Mouse (Mus musculus) Patski (cell line): ENCODE measurements around the gene U2af1l4. TPM values are rescaled to one million over a fixed set of nuclear protein-coding genes. Genes with fewer than 3 reads are reported as not detected.

Source experiments
- ATAC-seq: fragments of 100-300 bp; one replicate; pipeline ENCODE4 v1.8.0; 2021
- CTCF ChIA-PET: fragments of 350-600 bp; sonication (Branson Sonifier 250); formaldehyde crosslinking; loops from one replicate; lab custom pipeline; 2022; ENCODE audit warnings: inconsistent platforms; lab: Charles Lee
- POLR2A ChIA-PET: fragments of 350-600 bp; sonication (Branson Sonifier 250); formaldehyde crosslinking; loops from one replicate; lab custom pipeline; 2022; ENCODE audit warnings: antibody characterized with exemption, inconsistent platforms; lab: Charles Lee
- DNase-seq: peaks from one replicate; pipeline ENCODE4 v3.0.0-alpha.2; 2011; ENCODE audit warnings: low read depth, low spot score
- H3K27me3 ChIP-seq: fragments of 371-371 bp; one replicate; pipeline ENCODE4 v1.5.1; 2021
- CTCF ChIP-seq: fragments of 100-300 bp; IDR thresholded peaks from one replicate; pipeline ENCODE4 v1.5.1; 2021
- in situ Hi-C: fragments of 300-500 bp; cut with MboI; formaldehyde crosslinking; loops from 3 replicates; pipeline ENCODE4 v1.11.1; 2018; ENCODE audit warnings: low pct_unique_long_range_greater_than_20kb, mixed read lengths
- polyA plus RNA-seq: library from polyadenylated mRNA; unstranded; gene quantifications from one replicate; pipeline ENCODE4 v1.2.3, GENCODE M21; 2021

U2af1l4 gene
- polyA plus RNA-seq, 1 experiment from 2014 or later = 47.8 TPM

DNA sequence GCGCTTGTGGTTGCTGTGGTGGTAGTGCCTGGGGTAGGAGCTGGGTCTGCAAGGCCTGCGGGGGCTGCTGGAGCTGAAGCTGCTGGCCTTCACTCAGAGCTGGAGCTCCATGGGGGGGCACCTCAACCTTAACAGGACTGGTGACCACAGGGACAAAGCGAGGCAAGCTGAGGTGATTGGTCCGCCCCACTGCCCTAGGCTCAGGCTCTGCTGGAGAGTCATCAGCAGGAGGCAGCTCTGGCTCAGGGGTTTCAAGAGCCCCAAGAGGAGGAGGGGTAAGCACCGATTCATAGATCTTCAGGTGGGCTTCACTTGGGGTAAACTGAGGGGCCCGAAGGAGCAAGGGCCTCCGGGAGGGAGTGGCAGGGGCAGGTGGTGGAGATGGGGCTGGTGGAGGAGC is 22.1 kb downstream of the U2af1l4 start:
- H3K27me3 ChIP-seq = no peaks in the 10 kb centered on the region
- in situ Hi-C loops = no loop called here
- POLR2A ChIA-PET = interaction anchor here (1.2 to 2.4 kb wide), 2 partner anchors 12 to 32 kb away, joined by 3 to 12 read pairs; no protein-coding TSS in a partner anchor
- CTCF ChIA-PET = interaction anchor here (1.4 kb wide), 2 partner anchors 12 to 14 kb away, joined by 4 to 5 read pairs; no protein-coding TSS in a partner anchor
- ATAC-seq = no peak
- DNase-seq = no peak
- TF ChIP-seq CTCF = no peak

DNA sequence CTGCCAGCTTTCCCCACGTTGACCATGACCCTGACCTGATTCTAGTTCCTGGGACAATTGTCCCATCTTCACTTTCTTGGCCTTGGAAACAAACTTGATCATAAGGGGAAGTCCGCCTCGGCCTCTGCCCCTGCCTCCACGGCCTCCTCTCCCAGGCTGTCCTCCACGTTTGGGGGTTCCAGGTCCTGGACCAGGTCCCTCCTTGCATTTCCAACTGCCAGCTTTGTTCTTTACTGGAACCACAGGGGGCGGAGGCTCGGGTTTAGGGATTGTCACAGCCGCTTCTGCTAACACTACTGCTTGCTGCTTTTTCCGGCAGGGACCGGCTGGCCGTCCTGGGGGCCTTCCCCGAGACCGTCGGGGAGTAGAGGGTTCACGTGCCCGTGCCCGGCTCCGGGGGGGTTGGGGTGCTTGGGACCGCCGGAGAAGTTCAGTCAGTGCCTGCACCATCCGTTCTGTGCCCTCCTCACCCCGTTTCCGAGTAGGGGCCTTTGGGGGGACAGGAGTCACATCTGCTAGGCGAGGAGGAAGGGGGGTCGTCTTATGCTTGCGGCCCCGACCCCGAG is 23.4 kb downstream of the U2af1l4 start:
- ChIA-PET POLR2A (interaction anchor here (2.4 kb wide), 1 partner anchor 13 kb away, joined by 12 read pairs; no protein-coding TSS in a partner anchor), CTCF (no interaction called here)
- ATAC-seq = no peak
- in situ Hi-C loops = no loop called here
- H3K27me3 ChIP-seq = no peaks in the 10 kb centered on the region
- no peak for DNase-seq
- no peak for TF ChIP-seq CTCF

DNA sequence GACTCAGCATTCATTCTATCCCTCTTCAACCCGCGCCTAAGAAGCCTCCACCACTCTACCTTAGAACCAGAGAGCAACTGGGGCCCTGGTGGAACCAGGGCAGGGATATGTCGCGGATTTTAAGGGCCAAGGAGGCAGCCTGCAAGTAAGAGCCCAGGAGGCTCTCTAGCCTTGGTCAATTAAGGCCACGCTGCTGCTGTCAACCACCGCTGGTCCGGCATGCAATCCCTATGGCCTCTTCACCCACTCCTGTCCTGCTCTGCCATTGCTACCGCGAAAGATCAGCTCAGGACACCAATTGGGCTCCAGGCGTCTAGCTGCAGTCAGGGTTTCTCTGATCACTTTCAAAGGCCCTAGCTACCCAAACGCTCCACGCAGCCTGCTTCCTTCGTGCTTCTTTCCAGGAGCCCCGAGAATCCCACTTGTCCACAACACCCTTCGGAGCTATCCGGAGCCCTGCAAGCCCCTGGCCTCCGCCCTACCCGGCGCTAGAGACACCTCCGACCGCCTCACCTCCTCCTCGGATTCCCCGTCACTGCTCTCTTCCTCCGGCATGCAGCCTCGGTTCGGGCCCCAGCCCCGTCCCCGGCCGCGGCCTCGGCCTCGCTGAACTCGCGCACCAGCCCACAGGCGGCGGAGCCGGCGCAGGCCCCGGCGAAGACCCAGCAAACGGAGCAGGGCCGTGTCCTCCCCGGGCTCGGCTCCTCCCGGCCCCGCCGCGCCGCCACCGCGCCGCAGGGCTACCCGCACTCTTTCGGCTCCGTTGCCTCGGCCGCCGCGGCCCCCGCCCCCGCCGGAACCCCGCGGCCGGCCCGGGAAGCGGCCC is 25.0 kb downstream of the U2af1l4 start:
- no peak for ATAC-seq
- POLR2A ChIA-PET = interaction anchor here (0.8 to 2.9 kb wide), 4 partner anchors 13 to 31 kb away, joined by 3 to 10 read pairs (median 5); no protein-coding TSS in a partner anchor

DNA sequence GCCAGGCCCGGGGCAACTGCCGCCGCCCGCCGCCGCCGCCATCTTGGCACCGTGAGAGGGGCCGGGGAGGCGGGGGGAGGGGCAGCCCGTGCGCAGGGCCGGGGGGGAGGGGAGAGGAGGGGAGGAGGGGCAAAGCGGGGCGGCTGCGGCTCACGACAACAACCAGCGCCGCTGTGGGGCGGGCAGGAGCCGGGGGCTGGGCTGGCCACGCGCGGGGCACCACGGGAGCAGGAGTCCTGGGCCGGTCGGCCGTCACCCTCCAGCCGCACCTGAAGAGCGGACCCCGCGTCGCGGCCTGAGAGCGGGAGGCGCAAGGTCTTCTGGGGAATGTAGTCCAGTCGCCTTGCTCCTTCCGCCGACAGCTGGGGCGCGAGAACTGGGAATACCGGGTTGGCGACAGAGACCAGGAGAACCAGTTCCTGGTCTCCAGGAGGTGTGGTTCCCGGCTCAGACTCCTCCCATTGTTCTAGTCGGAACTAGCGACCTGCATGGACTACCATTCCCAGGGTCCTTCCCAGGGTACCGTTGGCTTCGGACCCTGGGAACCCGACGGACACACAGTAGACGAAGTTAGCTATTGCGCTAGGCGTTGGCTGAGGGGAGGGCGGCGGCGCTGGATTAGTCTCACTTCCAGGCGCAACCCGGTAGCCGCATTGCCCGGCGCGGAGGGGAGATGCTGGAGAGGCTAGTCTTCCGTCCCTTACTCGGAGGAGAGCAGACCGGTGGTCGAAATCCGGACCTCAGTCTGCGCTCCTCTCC is 25.8 kb downstream of the U2af1l4 start, which contains the start of gene Kmt2b:
Gene Kmt2b, minus strand, starts transcription at position 51 of the 759 bp plus-strand sequence.
- H3K27me3 ChIP-seq = no peaks in the 10 kb centered on the region
- DNase-seq (peak; percentile 94), ATAC-seq (peak; percentile 92)
- no peak for TF ChIP-seq CTCF
- POLR2A ChIA-PET = interaction anchor here (0.8 to 2.9 kb wide), 5 partner anchors 13 to 37 kb away, joined by 3 to 10 read pairs (median 5); partner anchors contain the start of gene Cox6b1
- in situ Hi-C loops = no loop called here
- CTCF ChIA-PET = interaction anchor here (1.0 to 6.9 kb wide), 6 partner anchors 10 to 35 kb away, joined by 3 to 65 read pairs (median 7); partner anchors contain the start of genes Gm49396, Psenen, U2af1l4 and Zbtb32

More for the DNA sequence above, 25.0 kb downstream of the U2af1l4 start:
- H3K27me3 ChIP-seq = no peaks in the 10 kb centered on the region
- in situ Hi-C loops = no loop called here
- no peak for DNase-seq
- CTCF ChIA-PET = interaction anchor here (1.0 to 6.9 kb wide), 3 partner anchors 17 to 36 kb away, joined by 3 to 65 read pairs (median 31); no protein-coding TSS in a partner anchor
- no peak for TF ChIP-seq CTCF

DNA sequence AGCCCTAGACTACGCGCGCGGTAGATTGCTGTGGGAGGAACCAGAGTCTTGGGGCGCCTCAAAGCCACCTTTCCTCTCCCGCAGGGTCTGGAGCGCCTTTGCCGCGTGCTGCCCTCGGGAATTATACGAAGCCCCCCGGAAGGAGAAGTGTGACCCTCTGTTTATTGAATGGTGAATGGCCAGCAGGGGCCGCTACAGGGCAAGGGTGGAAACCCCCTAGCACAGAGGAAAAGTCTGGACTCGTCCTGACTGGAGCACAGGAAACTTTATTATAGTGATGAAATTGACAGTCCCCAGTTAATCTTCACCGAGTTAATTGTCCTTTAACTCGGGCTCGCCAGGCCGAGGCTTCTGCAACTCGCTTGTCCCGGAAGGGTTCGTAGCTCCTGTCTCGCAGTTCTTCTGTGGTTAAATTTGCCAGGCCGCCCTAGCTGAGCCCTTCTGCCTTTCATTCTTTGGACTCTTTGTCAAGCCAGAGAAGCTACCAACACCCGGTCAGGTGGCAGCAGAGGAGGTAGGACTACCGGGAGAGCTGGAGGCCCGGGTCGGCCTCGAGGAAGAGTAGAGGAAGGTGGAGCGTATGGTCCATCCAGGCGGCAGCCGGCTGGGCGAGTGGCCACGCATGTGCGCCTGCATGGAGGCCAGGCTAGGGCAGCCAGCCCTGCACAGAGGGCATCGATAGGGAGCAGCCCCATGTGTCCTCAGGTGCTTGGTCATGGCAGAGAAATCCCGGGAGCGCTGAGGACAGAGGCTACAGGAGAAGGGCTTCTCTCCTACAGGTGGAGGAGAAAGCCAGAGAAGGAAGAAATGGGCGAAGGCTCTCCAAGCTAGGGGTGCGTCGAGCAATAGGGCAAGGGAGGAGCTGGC is 26.6 kb downstream of the U2af1l4 start:
- H3K27me3 ChIP-seq = no peaks in the 10 kb centered on the region
- ChIA-PET CTCF (interaction anchor here (1.0 to 6.9 kb wide), 7 partner anchors 9 to 34 kb away, joined by 3 to 65 read pairs (median 5); partner anchors contain the start of genes Gm49396, Psenen, U2af1l4 and Zbtb32), POLR2A (interaction anchor here (0.6 to 2.9 kb wide), 3 partner anchors 25 to 62 kb away, joined by 3 to 10 read pairs (median 5); partner anchors contain the start of gene Cox6b1)
- DNase-seq (peak; percentile 61), ATAC-seq (peak; percentile 69)
- in situ Hi-C loops = no loop called here
- TF ChIP-seq CTCF = no peak

DNA sequence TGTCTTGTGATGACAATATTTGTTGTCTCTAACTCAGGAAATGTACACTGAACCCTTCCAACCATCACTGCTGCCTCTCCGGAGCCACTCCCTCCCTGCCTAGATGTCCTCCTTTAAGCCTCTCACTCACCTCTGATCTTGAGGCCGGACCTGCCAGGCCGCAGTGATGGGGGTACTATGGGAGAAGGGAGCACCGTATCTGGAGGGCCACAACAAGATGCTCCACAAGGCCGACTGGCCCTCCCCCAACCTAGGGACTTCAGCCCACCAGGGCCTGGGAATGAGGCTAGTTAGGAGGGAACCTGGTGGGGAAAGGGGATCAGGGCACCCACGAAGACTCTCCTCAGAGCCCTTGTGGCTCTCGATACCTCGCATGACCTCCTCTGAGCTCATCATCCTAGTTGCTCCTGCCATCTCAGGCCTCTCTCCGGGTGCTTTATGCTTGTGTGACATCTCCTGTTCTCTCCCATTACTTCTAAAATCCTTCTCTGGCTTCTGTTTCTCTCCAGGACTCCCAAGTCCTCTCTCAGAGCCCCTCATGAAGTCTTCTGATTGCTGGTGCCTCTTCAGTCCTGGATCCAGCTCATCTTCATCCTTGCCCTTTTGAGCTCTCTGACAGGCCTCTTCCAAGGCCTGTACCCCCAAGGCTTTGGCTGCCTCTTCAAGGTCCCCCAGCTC is 28.0 kb downstream of the U2af1l4 start:
- CTCF ChIA-PET = interaction anchor here (3.1 to 6.9 kb wide), 2 partner anchors 14 to 24 kb away, joined by 31 to 65 read pairs; no protein-coding TSS in a partner anchor
- POLR2A ChIA-PET = interaction anchor here (0.6 to 2.9 kb wide), 4 partner anchors 10 to 25 kb away, joined by 3 to 10 read pairs (median 7); no protein-coding TSS in a partner anchor
- TF ChIP-seq CTCF = no peak
- ATAC-seq = no peak
- H3K27me3 ChIP-seq = no peaks in the 10 kb centered on the region
- no peak for DNase-seq
- in situ Hi-C loops = no loop called here

DNA sequence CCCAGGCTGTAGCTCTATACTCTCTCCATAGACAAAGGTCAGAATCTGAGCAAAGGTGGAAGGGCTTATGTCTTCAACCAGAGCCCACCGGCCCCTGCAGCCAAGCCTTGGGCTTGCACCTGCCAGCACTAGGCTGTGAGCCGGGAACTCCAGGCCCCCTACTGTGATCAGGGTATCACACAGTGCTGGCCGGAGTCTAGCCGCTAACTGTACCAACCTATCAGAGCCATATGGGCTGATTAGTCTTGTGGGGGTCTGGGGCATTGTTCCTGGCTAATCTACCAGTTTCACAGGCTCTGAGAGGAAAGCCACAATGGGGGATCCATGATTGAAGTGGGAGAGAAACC is 28.5 kb downstream of the U2af1l4 start:
- in situ Hi-C loops = no loop called here
- ChIA-PET CTCF (interaction anchor here (2.3 to 6.9 kb wide), 3 partner anchors 13 to 23 kb away, joined by 14 to 65 read pairs (median 31); no protein-coding TSS in a partner anchor), POLR2A (interaction anchor here (1.1 to 1.5 kb wide), 2 partner anchors 15 to 24 kb away, joined by 3 to 10 read pairs; no protein-coding TSS in a partner anchor)
- no peak for TF ChIP-seq CTCF
- no peak for DNase-seq
- H3K27me3 ChIP-seq = no peaks in the 10 kb centered on the region
- no peak for ATAC-seq

DNA sequence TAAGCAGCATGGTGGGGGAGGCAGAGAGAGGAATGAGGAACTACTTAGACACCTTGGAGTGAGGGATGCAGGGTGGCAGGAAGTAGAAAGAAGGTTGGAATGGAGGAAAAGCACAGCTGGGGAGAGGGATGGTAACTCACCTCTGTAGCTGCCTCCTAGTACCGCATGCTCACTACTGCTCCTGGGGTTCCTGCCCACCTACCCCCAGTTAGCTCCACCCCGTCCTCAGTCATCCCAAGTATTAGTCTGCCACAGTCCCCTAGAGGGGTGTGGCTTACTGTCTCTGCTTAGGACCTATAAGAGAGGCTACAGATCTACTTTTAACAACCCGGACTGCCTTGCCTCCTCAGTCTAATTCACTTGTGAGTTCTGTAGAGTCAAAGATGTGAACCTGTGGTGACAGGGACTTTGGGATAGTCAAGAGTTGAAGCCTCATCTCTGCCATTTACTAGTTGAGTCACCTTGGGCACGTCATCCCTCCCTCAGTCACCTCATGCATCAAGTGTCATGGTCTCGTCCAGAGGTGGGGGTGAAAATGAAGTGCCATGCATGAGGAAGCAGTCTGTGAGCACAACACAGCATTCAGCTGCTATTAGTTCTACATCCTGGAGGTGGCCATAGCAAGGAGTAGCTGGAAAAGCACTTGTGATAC is 29.8 kb downstream of the U2af1l4 start:
- no peak for TF ChIP-seq CTCF
- ChIA-PET POLR2A (interaction anchor here (1.5 kb wide), 1 partner anchor 23 kb away, joined by 10 read pairs; no protein-coding TSS in a partner anchor), CTCF (interaction anchor here (2.3 to 6.9 kb wide), 2 partner anchors 12 to 21 kb away, joined by 14 to 65 read pairs; no protein-coding TSS in a partner anchor)
- no peak for ATAC-seq
- in situ Hi-C loops = no loop called here
- no peak for DNase-seq
- H3K27me3 ChIP-seq = no peaks in the 10 kb centered on the region
